Mouse (Mus musculus): Measurements from ENCODE around the gene Tjp1. TPM values are rescaled to one million over a fixed set of nuclear protein-coding genes. Genes with fewer than 3 reads are reported as not detected.

The Tjp1 gene
- polyA plus RNA-seq, 1 experiment from 2014 or later: 30.3 TPM

- ATAC-seq (replicated peaks; ENCODE audit: low FRiP score): peak; percentile 66
- H3K4me3 ChIP-seq (ENCODE audit: low read depth, low read length): no peak overlapping the region
- peak overlapping the region; percentile 41 for H3K27ac ChIP-seq (ENCODE audit: low read depth, low read length)
- H3K27me3 ChIP-seq (ENCODE audit: control insufficient read depth, insufficient read depth, low read length): no peaks in the 10 kb centered on the region
- no peak overlapping the region for H3K9ac ChIP-seq (ENCODE audit: low read length)
- no peak for DNase-seq (ENCODE audit: low spot score)
- H3K36me3 ChIP-seq (ENCODE audit: control insufficient read depth, insufficient read depth, low read length): no peaks in the 10 kb centered on the region
- 0 out of 2 replicates have a peak, but pooled peaks cover 2% of the 10 kb centered on the region for H3K4me1 ChIP-seq (replicated peaks; ENCODE audit: control insufficient read depth, insufficient read depth, low read length)
- no peak overlapping the region for H3K4me2 ChIP-seq (ENCODE audit: low read depth, low read length, severe bottlenecking)
- H3K9me3 ChIP-seq (ENCODE audit: control insufficient read depth, low read length): no peaks in the 10 kb centered on the region
- 65% methylated on average over 10 of the region's 10 CpGs for WGBS
Observed at GRCm38 (mm10) chr7:65280944-65281912, 246.4 kb downstream of the Tjp1 start.

GRCm38 (mm10) chr7:65279277-65279676, 248.3 kb downstream of the Tjp1 start:
- WGBS: 95% methylated on average over 13 of the region's 13 CpGs
- no peak for ATAC-seq (replicated peaks; ENCODE audit: low FRiP score)
- H3K4me2 ChIP-seq (ENCODE audit: low read depth, low read length, severe bottlenecking): no peak overlapping the region
- H3K9ac ChIP-seq (ENCODE audit: low read length): no peak overlapping the region
- no peak overlapping the region for H3K4me3 ChIP-seq (ENCODE audit: low read depth, low read length)
- no peaks in the 10 kb centered on the region for H3K9me3 ChIP-seq (ENCODE audit: control insufficient read depth, low read length)
- H3K27ac ChIP-seq (ENCODE audit: low read depth, low read length): no peak overlapping the region
- no peaks in the 10 kb centered on the region for H3K36me3 ChIP-seq (ENCODE audit: control insufficient read depth, insufficient read depth, low read length)
- H3K4me1 ChIP-seq (replicated peaks; ENCODE audit: control insufficient read depth, insufficient read depth, low read length): 0 out of 2 replicates have a peak, but pooled peaks cover 2% of the 10 kb centered on the region
- no peaks in the 10 kb centered on the region for H3K27me3 ChIP-seq (ENCODE audit: control insufficient read depth, insufficient read depth, low read length)
- DNase-seq (ENCODE audit: low spot score): no peak

GRCm38 (mm10) chr7:65275761-65276160, 251.8 kb downstream of the Tjp1 start:
- Histone ChIP-seq H3K4me1 (replicated peaks; ENCODE audit: control insufficient read depth, insufficient read depth, low read length) (no peaks in the 10 kb centered on the region), H3K9me3 (ENCODE audit: control insufficient read depth, low read length) (no peaks in the 10 kb centered on the region), H3K27me3 (ENCODE audit: control insufficient read depth, insufficient read depth, low read length) (no peaks in the 10 kb centered on the region), H3K36me3 (ENCODE audit: control insufficient read depth, insufficient read depth, low read length) (no peaks in the 10 kb centered on the region), H3K4me3 (ENCODE audit: low read depth, low read length) (no peak overlapping the region), H3K27ac (ENCODE audit: low read depth, low read length) (no peak overlapping the region), H3K4me2 (ENCODE audit: low read depth, low read length, severe bottlenecking) (no peak overlapping the region), H3K9ac (ENCODE audit: low read length) (no peak overlapping the region)
- WGBS: 84% methylated on average over 4 of the region's 4 CpGs
- DNase-seq (ENCODE audit: low spot score) (no peak), ATAC-seq (replicated peaks; ENCODE audit: low FRiP score) (no peak)

GRCm38 (mm10) chr7:65274216-65274615, 253.4 kb downstream of the Tjp1 start:
- DNase-seq (ENCODE audit: low spot score): no peak
- Histone ChIP-seq H3K4me3 (ENCODE audit: low read depth, low read length) (no peak overlapping the region), H3K27ac (ENCODE audit: low read depth, low read length) (no peak overlapping the region), H3K4me1 (replicated peaks; ENCODE audit: control insufficient read depth, insufficient read depth, low read length) (no peaks in the 10 kb centered on the region), H3K36me3 (ENCODE audit: control insufficient read depth, insufficient read depth, low read length) (no peaks in the 10 kb centered on the region), H3K9ac (ENCODE audit: low read length) (no peak overlapping the region), H3K4me2 (ENCODE audit: low read depth, low read length, severe bottlenecking) (no peak overlapping the region), H3K27me3 (ENCODE audit: control insufficient read depth, insufficient read depth, low read length) (no peaks in the 10 kb centered on the region), H3K9me3 (ENCODE audit: control insufficient read depth, low read length) (no peaks in the 10 kb centered on the region)
- ATAC-seq (replicated peaks; ENCODE audit: low FRiP score): no peak
- 89% methylated on average over 5 of the region's 5 CpGs for WGBS

DNA sequence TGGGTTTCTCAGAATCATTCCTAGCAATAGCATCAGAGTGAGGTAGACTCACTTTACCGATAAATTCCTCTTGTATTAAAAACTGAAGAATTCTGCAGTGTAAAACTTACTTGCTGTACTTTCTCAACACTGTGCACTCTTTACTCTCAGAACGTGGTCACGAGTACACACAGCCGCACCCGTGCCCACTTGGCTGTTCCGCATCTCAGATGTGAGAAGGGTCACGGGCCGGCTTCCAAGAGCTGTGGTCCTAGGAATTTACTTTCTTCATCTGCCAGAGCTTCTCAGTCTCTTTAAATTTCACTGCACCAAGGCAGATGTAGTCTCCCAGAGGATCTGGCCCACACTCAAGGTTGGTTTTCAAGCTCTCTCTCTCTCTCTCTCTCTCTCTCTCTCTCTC, 277.9 kb downstream of the Tjp1 start:
- H3K4me3 ChIP-seq (ENCODE audit: low read depth, low read length): no peak overlapping the region
- ATAC-seq (replicated peaks; ENCODE audit: low FRiP score) (no peak), DNase-seq (ENCODE audit: low spot score) (no peak)
- no peak overlapping the region for H3K27ac ChIP-seq (ENCODE audit: low read depth, low read length)
- H3K9ac ChIP-seq (ENCODE audit: low read length): no peak overlapping the region
- no peaks in the 10 kb centered on the region for H3K27me3 ChIP-seq (ENCODE audit: control insufficient read depth, insufficient read depth, low read length)
- H3K9me3 ChIP-seq (ENCODE audit: control insufficient read depth, low read length): no peaks in the 10 kb centered on the region
- H3K4me1 ChIP-seq (replicated peaks; ENCODE audit: control insufficient read depth, insufficient read depth, low read length): no peaks in the 10 kb centered on the region
- H3K36me3 ChIP-seq (ENCODE audit: control insufficient read depth, insufficient read depth, low read length): no peaks in the 10 kb centered on the region
- WGBS: 96% methylated on average over 8 of the region's 8 CpGs
- no peak overlapping the region for H3K4me2 ChIP-seq (ENCODE audit: low read depth, low read length, severe bottlenecking)

Other genes with a start within 250 kb of the Tjp1 start
- 13.2 and 14.2 TPM in 2 replicates for gene Tarsl2, start 117.1 kb upstream of the Tjp1 start, polyA plus RNA-seq (2014; fragmentation: Nextera tagmentation; extraction: Ambion mirVana)
- gene Tm2d3, start 163.4 kb upstream of the Tjp1 start, polyA plus RNA-seq (2014; fragmentation: Nextera tagmentation; extraction: Ambion mirVana): 65.9 and 69.6 TPM in 2 replicates